ENCODE assay signal across 10 mouse cellular contexts in genomic region chr12:103368326-103368669, GRCm38 (mm10). TPM values are rescaled to one million over a fixed set of nuclear protein-coding genes. Genes with fewer than 3 reads are reported as not detected.
DNase-seq lines count a peak whose midpoint lies in the region; ATAC-seq and TF ChIP-seq lines count a peak whose summit lies in the region.
"Had no signal": no experiment of that assay in that cellular context is flagged by ENCODE, and none has a peak within 500 bp of the region (broad histone marks: within the 10 kb centered on the region; RNA-seq: fewer than 3 reads in every experiment).

No protein-coding gene starts in this region.

- H3K4me1 ChIP-seq in hindbrain, embryonic 13.5 days (replicated peaks): no peaks in the 10 kb centered on the region
- no peaks in the 10 kb centered on the region for H3K4me1 ChIP-seq in hindbrain, postnatal 0 days (ENCODE audit: insufficient read depth, low read length)
- H3K4me1 ChIP-seq in embryonic facial prominence, embryonic 14.5 days (ENCODE audit: control insufficient read depth, insufficient read depth, low read length): no peaks in the 10 kb centered on the region
- H3K4me1 ChIP-seq in hindbrain, embryonic 15.5 days (replicated peaks): 0 out of 2 replicates have a peak, but pooled peaks cover 3% of the 10 kb centered on the region
- H3K4me1 ChIP-seq in midbrain, embryonic 13.5 days (replicated peaks): 0 out of 2 replicates have a peak, but pooled peaks cover 2% of the 10 kb centered on the region

- no peaks in the 10 kb centered on the region for H3K9me3 ChIP-seq in hindbrain, embryonic 13.5 days
- H3K9me3 ChIP-seq in hindbrain, postnatal 0 days (ENCODE audit: low read length): no peaks in the 10 kb centered on the region
- no peaks in the 10 kb centered on the region for H3K9me3 ChIP-seq in embryonic facial prominence, embryonic 14.5 days (ENCODE audit: control insufficient read depth, low read length)
- H3K9me3 ChIP-seq in hindbrain, embryonic 15.5 days: no peaks in the 10 kb centered on the region
- H3K9me3 ChIP-seq in midbrain, embryonic 13.5 days: no peaks in the 10 kb centered on the region

- peaks cover 8% of the 10 kb centered on the region; the same call in 1 of the 2 replicates for H3K27me3 ChIP-seq in hindbrain, embryonic 13.5 days
- no peaks in the 10 kb centered on the region for H3K27me3 ChIP-seq in hindbrain, postnatal 0 days (ENCODE audit: insufficient read depth, low read length)
- no peaks in the 10 kb centered on the region for H3K27me3 ChIP-seq in embryonic facial prominence, embryonic 14.5 days (replicated peaks; ENCODE audit: control insufficient read depth, insufficient read depth, low read length)
- H3K27me3 ChIP-seq in hindbrain, embryonic 15.5 days: no peaks in the 10 kb centered on the region
- H3K27me3 ChIP-seq in midbrain, embryonic 13.5 days: peaks cover 9% of the 10 kb centered on the region

- H3K27ac ChIP-seq in hindbrain, embryonic 13.5 days: no peak overlapping the region
- no peak overlapping the region for H3K27ac ChIP-seq in hindbrain, postnatal 0 days
- H3K27ac ChIP-seq in embryonic facial prominence, embryonic 14.5 days (replicated peaks; ENCODE audit: low read depth, low read length): no peak overlapping the region
- no peak overlapping the region for H3K27ac ChIP-seq in hindbrain, embryonic 15.5 days (replicated peaks)
- no peak overlapping the region for H3K27ac ChIP-seq in midbrain, embryonic 13.5 days

- H3K4me3 ChIP-seq in hindbrain, embryonic 13.5 days: no peak overlapping the region
- H3K4me3 ChIP-seq in hindbrain, postnatal 0 days (ENCODE audit: low read length): no peak overlapping the region
- no peak overlapping the region for H3K4me3 ChIP-seq in embryonic facial prominence, embryonic 14.5 days (ENCODE audit: low read depth, low read length)
- H3K4me3 ChIP-seq in hindbrain, embryonic 15.5 days: no peak overlapping the region
- no peak overlapping the region for H3K4me3 ChIP-seq in midbrain, embryonic 13.5 days (replicated peaks)

- intact Hi-C loops in left cerebral cortex, postnatal 25 days (cut with DNase I): loop anchor here (5.0 kb wide), 1 partner anchor 41 kb away; no protein-coding TSS in a partner anchor

- no peak overlapping the region for H3K4me2 ChIP-seq in hindbrain, embryonic 13.5 days
- no peak overlapping the region for H3K4me2 ChIP-seq in hindbrain, postnatal 0 days (ENCODE audit: low read depth, low read length)
- H3K4me2 ChIP-seq in embryonic facial prominence, embryonic 14.5 days (ENCODE audit: low read depth, low read length): peak overlapping the region; percentile 26; the same call in 1 of the 2 replicates
- 0 out of 2 replicates have a peak overlapping the region, but pooled peaks have one; percentile 30 for H3K4me2 ChIP-seq in hindbrain, embryonic 15.5 days
- H3K4me2 ChIP-seq in midbrain, embryonic 13.5 days (replicated peaks): peak overlapping the region; percentile 19; the same call in 1 of the 2 replicates

- no peak for TF ChIP-seq CTCF in hindbrain, postnatal 0 days (IDR thresholded peaks at IDR 0.05; ENCODE audit: low read depth)

- WGBS in hindbrain, embryonic 13.5 days: 80% methylated on average over 7 of the region's 7 CpGs
- 80% methylated on average over 7 of the region's 7 CpGs for WGBS in hindbrain, postnatal 0 days
- 77% methylated on average over 7 of the region's 7 CpGs for WGBS in embryonic facial prominence, embryonic 14.5 days
- WGBS in hindbrain, embryonic 15.5 days: 84% methylated on average over 7 of the region's 7 CpGs
- 84% methylated on average over 7 of the region's 7 CpGs for WGBS in midbrain, embryonic 13.5 days

- no peak for ATAC-seq in hindbrain, embryonic 13.5 days (ENCODE audit: low FRiP score)
- ATAC-seq in hindbrain, postnatal 0 days: no peak
- no peak for ATAC-seq in embryonic facial prominence, embryonic 14.5 days (ENCODE audit: low read depth)
- ATAC-seq in hindbrain, embryonic 15.5 days (ENCODE audit: low FRiP score, low read depth): no peak; the same call in 1 of the 2 replicates
- no peak for ATAC-seq in midbrain, embryonic 13.5 days
- no peak; the same call in 1 of the 2 replicates for ATAC-seq in megakaryocyte, adult 5-6 weeks (ENCODE audit: poor library complexity, severe bottlenecking)

- no peaks in the 10 kb centered on the region for H3K36me3 ChIP-seq in hindbrain, embryonic 13.5 days
- H3K36me3 ChIP-seq in hindbrain, postnatal 0 days (ENCODE audit: insufficient read depth, low read length): no peaks in the 10 kb centered on the region
- no peaks in the 10 kb centered on the region for H3K36me3 ChIP-seq in embryonic facial prominence, embryonic 14.5 days (ENCODE audit: control insufficient read depth, insufficient read depth, low read length)
- no peaks in the 10 kb centered on the region for H3K36me3 ChIP-seq in hindbrain, embryonic 15.5 days
- H3K36me3 ChIP-seq in midbrain, embryonic 13.5 days: no peaks in the 10 kb centered on the region

- no peak for DNase-seq in hindbrain, postnatal 0 days (ENCODE audit: low spot score)
- no peak for DNase-seq in embryonic facial prominence, embryonic 14.5 days (ENCODE audit: low spot score)
- no peak for DNase-seq in B cell, adult 2 months
- DNase-seq in left cerebral cortex, postnatal 25 days (ENCODE audit: low spot score in 2 of 2): no peak

- H3K9ac ChIP-seq in hindbrain, embryonic 13.5 days: peak overlapping the region; percentile 15; the same call in 1 of the 2 replicates
- H3K9ac ChIP-seq in hindbrain, postnatal 0 days (replicated peaks; ENCODE audit: low read length): no peak overlapping the region
- H3K9ac ChIP-seq in embryonic facial prominence, embryonic 14.5 days (ENCODE audit: low read depth, low read length): no peak overlapping the region
- no peak overlapping the region for H3K9ac ChIP-seq in hindbrain, embryonic 15.5 days
- no peak overlapping the region for H3K9ac ChIP-seq in midbrain, embryonic 13.5 days (replicated peaks)

RNA-seq across cellular contexts. Expression of gene Asb2, which starts 12.5 kb away (rescaled TPM):
- 1.00 and 1.0 TPM in 2 replicates for polyA plus RNA-seq in hindbrain, embryonic 13.5 days (2015; fragmentation: Nextera tagmentation; extraction: Ambion mirVana)
- 3.2 and 4.2 TPM in 2 replicates for total RNA-seq in hindbrain, postnatal 0 days (2014; rRNA removed)
- polyA plus RNA-seq in hindbrain, postnatal 0 days (2015; fragmentation: Nextera tagmentation; extraction: Ambion mirVana): 1.4 and 1.6 TPM in 2 replicates
- 21.1 and 22.0 TPM in 2 replicates for polyA plus RNA-seq in embryonic facial prominence, embryonic 14.5 days (2014; fragmentation: Nextera tagmentation; extraction: Ambion mirVana)
- polyA plus RNA-seq in hindbrain, embryonic 15.5 days (2015; fragmentation: Nextera tagmentation; extraction: Ambion mirVana): 1.0 and 1.2 TPM in 2 replicates
- polyA plus RNA-seq in midbrain, embryonic 13.5 days (2015; fragmentation: Nextera tagmentation; extraction: Ambion mirVana): 0.57 and 0.82 TPM in 2 replicates
- total RNA-seq in megakaryocyte, adult 5-6 weeks (2015): 0.11 and 0.27 TPM in 2 replicates
- 0.33 TPM in 1 of 2 replicates, not detected in the other for total RNA-seq in megakaryocyte, adult 5-6 weeks (2017)
- total RNA-seq in left cerebral cortex, postnatal 25 days (2021): 1 to 10 TPM; 2.7 to 3.4 TPM

RNA-seq across cellular contexts. Expression of gene Otub2, which starts 20.2 kb away (rescaled TPM):
- polyA plus RNA-seq in hindbrain, embryonic 13.5 days (2015; fragmentation: Nextera tagmentation; extraction: Ambion mirVana): 20.2 and 21.5 TPM in 2 replicates
- 21.0 and 27.6 TPM in 2 replicates for total RNA-seq in hindbrain, postnatal 0 days (2014; rRNA removed)
- 17.3 and 18.5 TPM in 2 replicates for polyA plus RNA-seq in hindbrain, postnatal 0 days (2015; fragmentation: Nextera tagmentation; extraction: Ambion mirVana)
- 11.2 and 11.9 TPM in 2 replicates for polyA plus RNA-seq in embryonic facial prominence, embryonic 14.5 days (2014; fragmentation: Nextera tagmentation; extraction: Ambion mirVana)
- 22.5 and 24.0 TPM in 2 replicates for polyA plus RNA-seq in hindbrain, embryonic 15.5 days (2015; fragmentation: Nextera tagmentation; extraction: Ambion mirVana)
- 18.3 and 19.6 TPM in 2 replicates for polyA plus RNA-seq in midbrain, embryonic 13.5 days (2015; fragmentation: Nextera tagmentation; extraction: Ambion mirVana)
- 1.1 and 1.4 TPM in 2 replicates for total RNA-seq in megakaryocyte, adult 5-6 weeks (2015)
- total RNA-seq in megakaryocyte, adult 5-6 weeks (2017): 0.77 and 1.1 TPM in 2 replicates
- total RNA-seq in left cerebral cortex, postnatal 25 days (2021): 10 to 100 TPM; 32.9 to 42.8 TPM

RNA-seq across cellular contexts. Expression of gene 9330161L09Rik, which starts 39.3 kb away (rescaled TPM):
- 0.78 and 0.92 TPM in 2 replicates for polyA plus RNA-seq in hindbrain, embryonic 13.5 days (2015; fragmentation: Nextera tagmentation; extraction: Ambion mirVana)
- 4.2 and 6.5 TPM in 2 replicates for total RNA-seq in hindbrain, postnatal 0 days (2014; rRNA removed)
- polyA plus RNA-seq in hindbrain, postnatal 0 days (2015; fragmentation: Nextera tagmentation; extraction: Ambion mirVana): 0.91 and 1.1 TPM in 2 replicates
- polyA plus RNA-seq in embryonic facial prominence, embryonic 14.5 days (2014; fragmentation: Nextera tagmentation; extraction: Ambion mirVana): 0.29 and 0.69 TPM in 2 replicates
- polyA plus RNA-seq in hindbrain, embryonic 15.5 days (2015; fragmentation: Nextera tagmentation; extraction: Ambion mirVana): 0.97 and 1.3 TPM in 2 replicates
- polyA plus RNA-seq in midbrain, embryonic 13.5 days (2015; fragmentation: Nextera tagmentation; extraction: Ambion mirVana): 0.68 and 1.2 TPM in 2 replicates
- total RNA-seq in megakaryocyte, adult 5-6 weeks (2015): 0.94 TPM in 1 of 2 replicates, not detected in the other
- total RNA-seq in megakaryocyte, adult 5-6 weeks (2017): 0.89 and 1.4 TPM in 2 replicates
- total RNA-seq in left cerebral cortex, postnatal 25 days (2021): 1 to 10 TPM; 2.2 to 2.5 TPM

RNA-seq across cellular contexts. Expression of gene Ddx24, which starts 57.3 kb away (rescaled TPM):
- 173 and 174 TPM in 2 replicates for polyA plus RNA-seq in hindbrain, embryonic 13.5 days (2015; fragmentation: Nextera tagmentation; extraction: Ambion mirVana)
- total RNA-seq in hindbrain, postnatal 0 days (2014; rRNA removed): 129 and 148 TPM in 2 replicates
- polyA plus RNA-seq in hindbrain, postnatal 0 days (2015; fragmentation: Nextera tagmentation; extraction: Ambion mirVana): 213 and 220 TPM in 2 replicates
- polyA plus RNA-seq in embryonic facial prominence, embryonic 14.5 days (2014; fragmentation: Nextera tagmentation; extraction: Ambion mirVana): 80.3 and 85.2 TPM in 2 replicates
- 158 and 171 TPM in 2 replicates for polyA plus RNA-seq in hindbrain, embryonic 15.5 days (2015; fragmentation: Nextera tagmentation; extraction: Ambion mirVana)
- polyA plus RNA-seq in midbrain, embryonic 13.5 days (2015; fragmentation: Nextera tagmentation; extraction: Ambion mirVana): 138 and 163 TPM in 2 replicates
- 53.0 and 58.9 TPM in 2 replicates for total RNA-seq in megakaryocyte, adult 5-6 weeks (2015)
- 63.8 and 73.0 TPM in 2 replicates for total RNA-seq in megakaryocyte, adult 5-6 weeks (2017)
- 100 to 1,000 TPM; 213 to 218 TPM for total RNA-seq in left cerebral cortex, postnatal 25 days (2021)

RNA-seq across cellular contexts. Expression of gene Fam181a, which starts 57.5 kb away (rescaled TPM):
- 9.0 and 10.4 TPM in 2 replicates for polyA plus RNA-seq in hindbrain, embryonic 13.5 days (2015; fragmentation: Nextera tagmentation; extraction: Ambion mirVana)
- total RNA-seq in hindbrain, postnatal 0 days (2014; rRNA removed): 14.6 and 18.5 TPM in 2 replicates
- 8.1 and 9.2 TPM in 2 replicates for polyA plus RNA-seq in hindbrain, postnatal 0 days (2015; fragmentation: Nextera tagmentation; extraction: Ambion mirVana)
- polyA plus RNA-seq in embryonic facial prominence, embryonic 14.5 days (2014; fragmentation: Nextera tagmentation; extraction: Ambion mirVana): 0.21 TPM in 1 of 2 replicates, not detected in the other
- polyA plus RNA-seq in hindbrain, embryonic 15.5 days (2015; fragmentation: Nextera tagmentation; extraction: Ambion mirVana): 7.2 and 11.3 TPM in 2 replicates
- polyA plus RNA-seq in midbrain, embryonic 13.5 days (2015; fragmentation: Nextera tagmentation; extraction: Ambion mirVana): 19.4 and 21.1 TPM in 2 replicates
- total RNA-seq in megakaryocyte, adult 5-6 weeks (2015): not detected in 2 replicates
- total RNA-seq in megakaryocyte, adult 5-6 weeks (2017): not detected in 2 replicates
- 1 to 10 TPM; 1.5 to 2.7 TPM for total RNA-seq in left cerebral cortex, postnatal 25 days (2021)
- total RNA-seq: adrenal gland, postnatal 36 days; megakaryocyte progenitor cell, adult 5-6 weeks had no signal

Comparison
In these comparisons a context has a peak if more than half of its experiments do, and no peak if none do; other contexts are left out.
1. H3K4me2 ChIP-seq: peak in embryonic facial prominence, embryonic 14.5 days (single experiment), hindbrain, embryonic 15.5 days (single experiment) and midbrain, embryonic 13.5 days (single experiment); none in hindbrain, embryonic 13.5 days (single experiment) and hindbrain, postnatal 0 days (single experiment).